Mouse (Mus musculus) ES-CJ7 (cell line): ENCODE measurements around the gene Ap3s2.
A peak's percentile ranks its signal among the peaks of the same experiment; 100 is the strongest.

ENCODE experiments used
- DNase-seq: peaks from one replicate; pipeline ENCODE4 v3.0.0; 2011; ENCODE audit warnings: low read depth, low spot score

Gene Ap3s2

GRCm38 (mm10) chr7:79890436-79891221, 29.8 kb downstream of the Ap3s2 start:
- peak; percentile 63 for DNase-seq

GRCm38 (mm10) chr7:79888603-79889002, 31.8 kb downstream of the Ap3s2 start:
- DNase-seq = no peak

GRCm38 (mm10) chr7:79883613-79884334, 36.7 kb downstream of the Ap3s2 start:
- DNase-seq = no peak

- DNase-seq = no peak
Measured at GRCm38 (mm10) chr7:79881901-79882300, 38.5 kb downstream of the Ap3s2 start.

GRCm38 (mm10) chr7:79880998-79881397, 39.5 kb downstream of the Ap3s2 start:
- DNase-seq = peak; percentile 67

- no peak for DNase-seq
Measured at GRCm38 (mm10) chr7:79880033-79880432, 40.4 kb downstream of the Ap3s2 start.

GRCm38 (mm10) chr7:79878455-79879025, 41.9 kb downstream of the Ap3s2 start:
- no peak for DNase-seq

GRCm38 (mm10) chr7:79873407-79873806, 47.0 kb downstream of the Ap3s2 start:
- DNase-seq = no peak

GRCm38 (mm10) chr7:79871797-79872345, 48.6 kb downstream of the Ap3s2 start:
- no peak for DNase-seq

GRCm38 (mm10) chr7:79869072-79869719, 51.3 kb downstream of the Ap3s2 start:
- peak; percentile 93 for DNase-seq

- peak; percentile 26 for DNase-seq
Measured at GRCm38 (mm10) chr7:79868475-79868874, 52.0 kb downstream of the Ap3s2 start.

- DNase-seq = peak; percentile 27
Measured at GRCm38 (mm10) chr7:79867861-79868260, 52.6 kb downstream of the Ap3s2 start.

GRCm38 (mm10) chr7:79866294-79867000, 54.0 kb downstream of the Ap3s2 start:
- peak; percentile 38 for DNase-seq

- DNase-seq = no peak
Measured at GRCm38 (mm10) chr7:79861794-79862193, 58.7 kb downstream of the Ap3s2 start.

GRCm38 (mm10) chr7:79860811-79861210, 59.6 kb downstream of the Ap3s2 start, which contains the start of gene Anpep:
Gene Anpep (minus strand): TSS chr7:79861059.
- no peak for DNase-seq

- no peak for DNase-seq
Measured at GRCm38 (mm10) chr7:79858956-79859630, 61.4 kb downstream of the Ap3s2 start.

GRCm38 (mm10) chr7:79858202-79858934, 62.1 kb downstream of the Ap3s2 start:
- no peak for DNase-seq

GRCm38 (mm10) chr7:79856305-79856704, 64.1 kb downstream of the Ap3s2 start:
- DNase-seq = no peak
